Mouse (Mus musculus) megakaryocyte-erythroid progenitor cell, adult 5-6 weeks (primary cell): ENCODE results near the gene Olfr772. TPM values are rescaled to one million over a fixed set of nuclear protein-coding genes. Genes with fewer than 3 reads are reported as not detected.
"Not testable (repeated sequence)": the region's sequence is repeated elsewhere in the genome, so short reads cannot be mapped to it uniquely, and the experiment has no call there.

Experiments
- ATAC-seq: replicated peaks from 2 replicates; pipeline ENCODE4 v1.8.0; 2016; ENCODE audit warnings: mild to moderate bottlenecking, inconsistent platforms; ENCODE audit not compliant: severe bottlenecking, poor library complexity, low FRiP score, low TSS enrichment
- total RNA-seq, 2 experiments: library from RNA; stranded (forward) in 1 of 2; stranded (reverse) in 1 of 2; fragments of 200-1000, 215-1000 nt in 1 of 2; fragments of >200 nt in 1 of 2; fragmentation: Nextera tagmentation in 1 of 2; gene quantifications; 2 replicates each; pipeline ENCODE4 v1.2.3; 2014 to 2017

Gene Olfr772
- total RNA-seq (2014; fragmentation: Nextera tagmentation) (not detected in 2 replicates), total RNA-seq (2017) (not detected in 2 replicates)

DNA sequence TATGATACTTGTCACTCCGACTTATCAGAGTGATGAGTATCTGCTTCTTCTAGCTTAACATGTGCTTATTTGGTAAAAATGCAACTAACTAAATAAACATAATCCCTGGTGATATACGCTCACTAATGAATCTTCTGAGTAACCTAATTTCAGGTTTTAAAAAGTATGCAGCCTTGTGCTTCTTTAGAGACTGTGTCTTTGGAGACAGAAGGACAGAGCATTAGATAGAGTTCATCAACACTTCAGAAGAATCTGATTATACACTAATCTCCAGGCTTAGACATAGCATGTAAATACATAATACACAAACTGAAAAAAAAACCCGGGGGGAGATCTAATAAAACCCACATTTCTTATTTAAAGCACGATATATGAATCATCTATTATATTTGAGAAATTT, at the start of gene Olfr772:
Gene Olfr772 (minus strand): TSS at position 101 of the 400 bp plus-strand sequence.
- ATAC-seq, result not testable (repeated sequence)

DNA sequence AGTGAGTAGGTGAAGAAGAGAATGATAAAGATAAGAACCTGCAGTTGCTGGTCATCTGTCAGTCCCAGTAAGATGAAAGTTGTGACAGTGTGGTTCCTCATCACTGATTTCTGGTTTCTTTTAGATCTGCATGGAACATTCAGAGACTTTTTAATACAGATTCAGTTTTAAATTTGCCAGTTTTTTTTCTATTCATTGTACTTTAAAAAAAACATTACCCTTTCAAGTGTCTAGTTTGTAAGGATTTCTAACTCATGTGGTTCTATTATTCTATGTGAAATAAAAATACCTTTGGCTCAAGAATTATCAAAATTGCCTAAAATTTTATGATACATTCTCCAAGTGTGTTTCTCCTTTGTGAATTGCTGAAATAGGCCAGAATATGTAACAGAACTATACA, 9.6 kb upstream of the Olfr772 start, which contains the start of gene Olfr773:
Gene Olfr773 (minus strand): TSS at position 101 of the 400 bp plus-strand sequence.
- not testable (repeated sequence) for ATAC-seq

DNA sequence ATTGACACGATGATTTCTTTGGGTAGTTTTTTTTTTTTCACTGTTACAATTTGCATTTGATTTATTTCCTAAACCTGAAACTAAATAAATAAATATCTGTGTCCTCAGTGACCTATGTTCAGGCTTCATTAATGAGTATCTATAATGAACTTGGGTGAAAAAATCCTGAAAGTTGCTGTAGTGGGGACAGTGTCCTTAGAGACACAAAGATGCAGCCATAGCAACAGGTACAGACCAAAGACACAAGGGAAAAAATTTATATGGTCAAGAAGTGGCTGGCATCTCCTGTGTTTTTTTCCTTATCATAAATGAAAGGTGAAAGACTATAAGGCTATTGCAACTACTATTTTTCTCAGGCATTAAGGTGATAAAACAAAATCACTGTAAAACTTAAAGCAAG, 13.1 kb downstream of the Olfr772 start, which contains the start of gene Olfr771:
Gene Olfr771 (minus strand): TSS at position 101 of the 400 bp plus-strand sequence.
- no peak for ATAC-seq

DNA sequence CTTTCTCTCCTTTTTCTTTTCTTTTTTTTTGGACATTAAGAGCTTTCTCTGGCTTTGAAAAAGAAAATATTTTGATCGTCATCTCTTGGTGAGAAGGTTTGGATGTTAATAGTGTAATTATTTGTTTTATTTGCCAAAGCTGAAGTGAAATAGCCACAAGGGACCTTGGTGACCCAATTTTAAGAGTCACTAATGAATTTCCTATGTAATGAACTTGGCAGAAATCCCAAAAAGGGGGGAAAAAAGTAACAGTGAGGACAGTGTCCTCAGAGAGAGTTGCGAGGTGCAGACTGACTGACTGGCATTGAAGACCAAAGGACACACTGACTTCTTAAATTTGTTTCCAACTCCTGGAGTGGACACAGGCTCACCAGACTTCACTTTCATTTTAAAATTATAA, 38.8 kb downstream of the Olfr772 start, which contains the start of gene Olfr770:
Gene Olfr770 (minus strand): TSS at position 101 of the 400 bp plus-strand sequence.
- ATAC-seq, result no peak

Other genes starting within 250 kb of the Olfr772 start
- gene Itga7, start 244.1 kb downstream of the Olfr772 start, total RNA-seq (2014; fragmentation: Nextera tagmentation), result not detected in 2 replicates
- gene Itga7, start 244.1 kb downstream of the Olfr772 start, total RNA-seq (2017), result 0.04 and 0.19 TPM in 2 replicates
- not detected in 2 replicates for gene Mettl7b, start 216.9 kb downstream of the Olfr772 start, total RNA-seq (2014; fragmentation: Nextera tagmentation)
- gene Mettl7b, start 216.9 kb downstream of the Olfr772 start, total RNA-seq (2017), result not detected in 2 replicates
- not detected in 2 replicates for gene Olfr9, start 188.5 kb downstream of the Olfr772 start, total RNA-seq (2014; fragmentation: Nextera tagmentation)
- not detected in 2 replicates for gene Olfr9, start 188.5 kb downstream of the Olfr772 start, total RNA-seq (2017)
- not detected in 2 replicates for gene Olfr763, start 167.1 kb downstream of the Olfr772 start, total RNA-seq (2014; fragmentation: Nextera tagmentation)
- not detected in 2 replicates for gene Olfr763, start 167.1 kb downstream of the Olfr772 start, total RNA-seq (2017)
- not detected in 2 replicates for gene Olfr764-ps1, start 138.0 kb downstream of the Olfr772 start, total RNA-seq (2014; fragmentation: Nextera tagmentation)
- not detected in 2 replicates for gene Olfr764-ps1, start 138.0 kb downstream of the Olfr772 start, total RNA-seq (2017)
- gene Olfr765, start 127.9 kb downstream of the Olfr772 start, total RNA-seq (2014; fragmentation: Nextera tagmentation), result not detected in 2 replicates
- gene Olfr765, start 127.9 kb downstream of the Olfr772 start, total RNA-seq (2017), result not detected in 2 replicates
- gene Olfr766-ps1, start 108.9 kb downstream of the Olfr772 start, total RNA-seq (2014; fragmentation: Nextera tagmentation), result not detected in 2 replicates
- gene Olfr766-ps1, start 108.9 kb downstream of the Olfr772 start, total RNA-seq (2017), result not detected in 2 replicates
- gene Olfr767, start 95.0 kb downstream of the Olfr772 start, total RNA-seq (2014; fragmentation: Nextera tagmentation), result not detected in 2 replicates
- not detected in 2 replicates for gene Olfr767, start 95.0 kb downstream of the Olfr772 start, total RNA-seq (2017)
- not detected in 2 replicates for gene Olfr768, start 78.5 kb downstream of the Olfr772 start, total RNA-seq (2014; fragmentation: Nextera tagmentation)
- gene Olfr768, start 78.5 kb downstream of the Olfr772 start, total RNA-seq (2017), result not detected in 2 replicates
- not detected in 2 replicates for gene Olfr769, start 60.1 kb downstream of the Olfr772 start, total RNA-seq (2014; fragmentation: Nextera tagmentation)
- not detected in 2 replicates for gene Olfr769, start 60.1 kb downstream of the Olfr772 start, total RNA-seq (2017)
- not detected in 2 replicates for gene Olfr770, start 38.9 kb downstream of the Olfr772 start, total RNA-seq (2014; fragmentation: Nextera tagmentation)
- gene Olfr770, start 38.9 kb downstream of the Olfr772 start, total RNA-seq (2017), result not detected in 2 replicates
- gene Olfr771, start 13.2 kb downstream of the Olfr772 start, total RNA-seq (2014; fragmentation: Nextera tagmentation), result not detected in 2 replicates
- gene Olfr771, start 13.2 kb downstream of the Olfr772 start, total RNA-seq (2017), result not detected in 2 replicates
- gene Olfr773, start 9.5 kb upstream of the Olfr772 start, total RNA-seq (2014; fragmentation: Nextera tagmentation), result not detected in 2 replicates
- gene Olfr773, start 9.5 kb upstream of the Olfr772 start, total RNA-seq (2017), result not detected in 2 replicates
- gene Olfr774, start 58.3 kb upstream of the Olfr772 start, total RNA-seq (2014; fragmentation: Nextera tagmentation), result not detected in 2 replicates
- not detected in 2 replicates for gene Olfr774, start 58.3 kb upstream of the Olfr772 start, total RNA-seq (2017)
- not detected in 2 replicates for gene Olfr775, start 70.5 kb upstream of the Olfr772 start, total RNA-seq (2014; fragmentation: Nextera tagmentation)
- not detected in 2 replicates for gene Olfr775, start 70.5 kb upstream of the Olfr772 start, total RNA-seq (2017)
- not detected in 2 replicates for gene Olfr776, start 81.2 kb upstream of the Olfr772 start, total RNA-seq (2014; fragmentation: Nextera tagmentation)
- not detected in 2 replicates for gene Olfr776, start 81.2 kb upstream of the Olfr772 start, total RNA-seq (2017)
- not detected in 2 replicates for gene Olfr777, start 93.6 kb upstream of the Olfr772 start, total RNA-seq (2014; fragmentation: Nextera tagmentation)
- not detected in 2 replicates for gene Olfr777, start 93.6 kb upstream of the Olfr772 start, total RNA-seq (2017)
- not detected in 2 replicates for gene Olfr780, start 140.2 kb upstream of the Olfr772 start, total RNA-seq (2014; fragmentation: Nextera tagmentation)
- not detected in 2 replicates for gene Olfr780, start 140.2 kb upstream of the Olfr772 start, total RNA-seq (2017)
- gene Olfr781, start 150.9 kb upstream of the Olfr772 start, total RNA-seq (2014; fragmentation: Nextera tagmentation), result not detected in 2 replicates
- not detected in 2 replicates for gene Olfr781, start 150.9 kb upstream of the Olfr772 start, total RNA-seq (2017)
- not detected in 2 replicates for gene Olfr782, start 170.9 kb upstream of the Olfr772 start, total RNA-seq (2014; fragmentation: Nextera tagmentation)
- gene Olfr782, start 170.9 kb upstream of the Olfr772 start, total RNA-seq (2017), result not detected in 2 replicates
- gene Olfr784, start 206.2 kb upstream of the Olfr772 start, total RNA-seq (2014; fragmentation: Nextera tagmentation), result 0.66 TPM in 1 of 2 replicates, not detected in the other
- not detected in 2 replicates for gene Olfr784, start 206.2 kb upstream of the Olfr772 start, total RNA-seq (2017)
- not detected in 2 replicates for gene Olfr785, start 227.5 kb upstream of the Olfr772 start, total RNA-seq (2014; fragmentation: Nextera tagmentation)
- not detected in 2 replicates for gene Olfr785, start 227.5 kb upstream of the Olfr772 start, total RNA-seq (2017)
- gene Olfr786, start 249.4 kb upstream of the Olfr772 start, total RNA-seq (2014; fragmentation: Nextera tagmentation), result not detected in 2 replicates
- not detected in 2 replicates for gene Olfr786, start 249.4 kb upstream of the Olfr772 start, total RNA-seq (2017)